In the genomic region with DNA sequence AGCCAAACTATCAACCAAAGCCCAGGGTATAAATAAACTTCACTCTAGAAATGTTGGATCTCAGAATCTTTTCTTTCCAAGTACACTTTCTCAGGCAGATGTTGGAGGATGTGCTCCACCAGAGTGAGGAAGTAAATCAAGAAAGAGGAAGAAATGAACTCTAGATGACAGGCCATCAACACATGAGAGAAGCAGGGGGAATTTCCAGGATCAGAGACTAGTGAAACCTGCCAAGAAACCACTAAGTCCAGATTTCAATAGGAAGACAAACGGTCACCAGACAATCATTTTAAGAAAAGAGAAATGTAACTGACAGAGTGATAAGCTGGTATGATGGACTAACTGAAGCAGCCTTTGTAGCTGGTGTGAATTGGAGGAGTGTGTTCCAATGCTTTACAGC, we compare ENCODE assay signal across 1 mouse cellular context.
TF ChIP-seq lines count a peak whose summit lies in the region.

No protein-coding gene starts in this region.

TF ChIP-seq in CH12.LX, 34 proteins besides CTCF, POLR2A, EP300 and RAD21 (continued from another document):
- no peak for TF ChIP-seq ELF1 (IDR thresholded peaks at IDR 0.05; ENCODE audit: low read depth, low read length)
- TF ChIP-seq USF2 (conservative IDR thresholded peaks at IDR 0.05; ENCODE audit: low read depth, low read length) = no peak
